Mouse (Mus musculus) stomach, embryonic 16.5 days (tissue): ENCODE measurements around the gene Mtcp1. TPM values are rescaled to one million over a fixed set of nuclear protein-coding genes. Genes with fewer than 3 reads are reported as not detected.

Experiments used
- ATAC-seq: fragments of 200-750 bp; cut with Nextera tagmentation; 2 replicates; pipeline ENCODE4 v1.8.0; 2017; ENCODE audit warnings: moderate number of reproducible peaks, moderate TSS enrichment; ENCODE audit not compliant: insufficient read depth, low FRiP score
- H3K27ac ChIP-seq: fragments of 300-500 bp; sonication (generic); 2 replicates; pipeline ENCODE4 v1.5.1; 2014; ENCODE audit warnings: low read length
- H3K27me3 ChIP-seq: fragments of 300-500 bp; sonication (generic); 2 replicates; pipeline ENCODE4 v1.6.1; 2014; ENCODE audit warnings: low read length, control low read depth, mixed read lengths; ENCODE audit not compliant: control insufficient read depth, insufficient read depth
- H3K36me3 ChIP-seq: fragments of 300-500 bp; sonication (generic); 2 replicates; pipeline ENCODE4 v1.6.1; 2014; ENCODE audit warnings: low read length; ENCODE audit not compliant: control insufficient read depth, insufficient read depth
- H3K4me1 ChIP-seq: fragments of 300-500 bp; sonication (generic); 2 replicates; pipeline ENCODE4 v1.6.1; 2014; ENCODE audit warnings: low read length, control low read depth, mixed read lengths; ENCODE audit not compliant: control insufficient read depth, insufficient read depth
- H3K4me2 ChIP-seq: fragments of 300-500 bp; sonication (generic); 2 replicates; pipeline ENCODE4 v1.6.1; 2014; ENCODE audit warnings: low read depth, low read length, mixed read lengths
- H3K4me3 ChIP-seq: fragments of 300-500 bp; sonication (generic); replicated peaks from 2 replicates; pipeline ENCODE4 v1.5.1; 2014; ENCODE audit warnings: mild to moderate bottlenecking, low read length
- H3K9ac ChIP-seq: fragments of 300-500 bp; sonication (generic); 2 replicates; pipeline ENCODE4 v1.6.1; 2014; ENCODE audit warnings: low read length
- H3K9me3 ChIP-seq: fragments of 300-500 bp; sonication (generic); replicated peaks from 2 replicates; pipeline ENCODE4 v1.6.1; 2016; ENCODE audit warnings: low read length, control low read depth; ENCODE audit not compliant: control insufficient read depth
- WGBS: fragments of 180-500 bp; shearing (Covaris S2); extraction: QIAGEN DNeasy Blood & Tissue Kit; methylation state at CpG from one replicate; pipeline ENCODE4 v1.1.7; 2014; 5-methylcytosine and 5-hydroxymethylcytosine counted together
- polyA plus RNA-seq: library from polyadenylated mRNA; unstranded; fragments of >200 nt; fragmentation: Nextera tagmentation; extraction: Ambion mirVana; gene quantifications from 2 replicates; pipeline ENCODE4 v1.2.1, GENCODE M21; 2015

The Mtcp1 gene
- polyA plus RNA-seq, result 10.9 and 11.0 TPM in 2 replicates

- H3K4me2 ChIP-seq, result peak within 1 kb of the TSS; percentile 57
- no peaks in the 10 kb centered on the region for H3K27me3 ChIP-seq
- peak within 1 kb of the TSS; percentile 58 for H3K4me3 ChIP-seq
- 12% methylated on average over 52 of the region's 52 CpGs for WGBS
- peak; percentile 100 for ATAC-seq
- no peaks in the 10 kb centered on the region for H3K9me3 ChIP-seq
- peak within 1 kb of the TSS; percentile 84 for H3K27ac ChIP-seq
- H3K36me3 ChIP-seq, result no peaks in the 10 kb centered on the region
- peak within 1 kb of the TSS; percentile 74 for H3K9ac ChIP-seq
- H3K4me1 ChIP-seq, result no peaks in the 10 kb centered on the region
Measured at GRCm38 (mm10) chrX:75415936-75416785, at the start of gene Mtcp1, which contains the start of the genes Cmc4 and Brcc3. Mtcp1 (minus strand) TSS chrX:75416588. Cmc4 (minus strand) TSS chrX:75416584. Brcc3 (plus strand) TSS chrX:75416628.

GRCm38 (mm10) chrX:75454597-75454996, 38.2 kb upstream of the Mtcp1 start:
- WGBS, result 81% methylated on average over 1 of the region's 1 CpGs
- no peak overlapping the region for H3K9ac ChIP-seq
- no peaks in the 10 kb centered on the region for H3K9me3 ChIP-seq
- H3K36me3 ChIP-seq, result 0 out of 2 replicates have a peak, but pooled peaks cover 4% of the 10 kb centered on the region
- no peaks in the 10 kb centered on the region for H3K27me3 ChIP-seq
- H3K4me3 ChIP-seq, result no peak overlapping the region
- ATAC-seq, result no peak
- H3K4me1 ChIP-seq, result no peaks in the 10 kb centered on the region
- no peak overlapping the region for H3K4me2 ChIP-seq
- no peak overlapping the region for H3K27ac ChIP-seq

- H3K9ac ChIP-seq, result no peak overlapping the region
- H3K4me3 ChIP-seq, result no peak overlapping the region
- no peak overlapping the region for H3K27ac ChIP-seq
- H3K9me3 ChIP-seq, result no peaks in the 10 kb centered on the region
- WGBS, result 90% methylated on average over 1 of the region's 1 CpGs
- no peaks in the 10 kb centered on the region for H3K4me1 ChIP-seq
- no peak overlapping the region for H3K4me2 ChIP-seq
- H3K27me3 ChIP-seq, result no peaks in the 10 kb centered on the region
- no peak for ATAC-seq
- H3K36me3 ChIP-seq, result no peaks in the 10 kb centered on the region
Measured at GRCm38 (mm10) chrX:75409711-75410110, 6.7 kb downstream of the Mtcp1 start.

DNA sequence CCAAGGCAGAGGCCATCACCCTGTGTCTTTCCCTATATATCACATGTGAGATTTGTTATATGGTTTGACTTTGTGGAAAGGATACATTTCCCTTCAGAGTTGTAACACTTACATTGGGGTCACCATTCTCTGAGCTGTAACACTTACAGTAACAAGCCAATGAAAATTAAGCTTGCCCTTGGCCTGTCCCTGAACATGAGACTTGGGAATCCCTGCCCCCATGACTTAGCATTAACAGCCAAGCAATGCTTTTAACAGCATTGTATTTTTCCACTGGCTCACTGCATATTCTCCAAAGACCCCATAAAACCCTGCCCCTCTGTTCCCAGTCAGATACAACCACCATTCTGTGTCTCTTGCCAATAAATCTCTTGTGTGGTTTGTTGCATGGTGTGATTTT, 13.0 kb downstream of the Mtcp1 start:
- Histone ChIP-seq H3K4me2 (no peak overlapping the region), H3K4me3 (no peak overlapping the region), H3K27ac (no peak overlapping the region), H3K9ac (no peak overlapping the region), H3K9me3 (no peaks in the 10 kb centered on the region), H3K27me3 (no peaks in the 10 kb centered on the region), H3K36me3 (no peaks in the 10 kb centered on the region), H3K4me1 (no peaks in the 10 kb centered on the region)
- ATAC-seq, result no peak

GRCm38 (mm10) chrX:75402668-75403067, 13.7 kb downstream of the Mtcp1 start:
- 69% methylated on average over 2 of the region's 2 CpGs for WGBS
- no peak for ATAC-seq
- no peaks in the 10 kb centered on the region for H3K4me1 ChIP-seq
- H3K4me3 ChIP-seq, result no peak overlapping the region
- H3K27me3 ChIP-seq, result no peaks in the 10 kb centered on the region
- no peaks in the 10 kb centered on the region for H3K9me3 ChIP-seq
- no peak overlapping the region for H3K9ac ChIP-seq
- H3K4me2 ChIP-seq, result no peak overlapping the region
- no peak overlapping the region for H3K27ac ChIP-seq
- no peaks in the 10 kb centered on the region for H3K36me3 ChIP-seq

DNA sequence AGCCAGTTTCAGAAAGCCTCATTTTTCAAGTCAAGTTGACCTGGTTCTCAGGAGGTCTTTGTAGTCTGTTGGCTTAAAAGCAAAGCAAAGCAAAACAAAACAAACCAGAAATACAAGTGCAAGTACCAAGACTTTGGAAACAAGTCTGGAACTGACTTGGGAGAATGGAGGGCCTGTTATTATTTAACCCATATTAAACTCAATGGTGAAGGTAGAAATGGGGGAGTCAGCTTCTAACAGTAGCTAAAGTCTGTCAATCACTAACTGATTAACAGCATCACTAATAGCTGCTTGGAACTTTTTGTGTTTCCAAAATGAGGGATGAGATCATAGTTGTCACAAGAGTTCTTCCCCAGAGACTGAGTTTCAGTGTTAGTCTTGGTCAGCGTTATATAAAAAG, 16.9 kb downstream of the Mtcp1 start:
- Histone ChIP-seq H3K4me3 (no peak overlapping the region), H3K27me3 (no peaks in the 10 kb centered on the region), H3K9ac (no peak overlapping the region), H3K4me1 (no peaks in the 10 kb centered on the region), H3K27ac (no peak overlapping the region), H3K9me3 (no peaks in the 10 kb centered on the region), H3K36me3 (no peaks in the 10 kb centered on the region), H3K4me2 (no peak overlapping the region)
- WGBS, result 79% methylated on average over 1 of the region's 1 CpGs
- ATAC-seq, result no peak

GRCm38 (mm10) chrX:75382195-75382771, 34.1 kb downstream of the Mtcp1 start, which contains the start of the genes Fundc2 and F8:
Fundc2 (plus strand) TSS chrX:75382399.
F8 (minus strand) TSS chrX:75382615.
- WGBS, result 12% methylated on average over 23 of the region's 25 CpGs
- H3K4me1 ChIP-seq, result no peaks in the 10 kb centered on the region
- H3K4me2 ChIP-seq, result peak within 1 kb of the TSS; percentile 49
- peak within 1 kb of the TSS; percentile 56 for H3K4me3 ChIP-seq
- H3K9me3 ChIP-seq, result no peaks in the 10 kb centered on the region
- ATAC-seq, result peak; percentile 97
- H3K9ac ChIP-seq, result peak within 1 kb of the TSS; percentile 72
- no peaks in the 10 kb centered on the region for H3K36me3 ChIP-seq
- peak within 1 kb of the TSS; percentile 79 for H3K27ac ChIP-seq
- H3K27me3 ChIP-seq, result no peaks in the 10 kb centered on the region

DNA sequence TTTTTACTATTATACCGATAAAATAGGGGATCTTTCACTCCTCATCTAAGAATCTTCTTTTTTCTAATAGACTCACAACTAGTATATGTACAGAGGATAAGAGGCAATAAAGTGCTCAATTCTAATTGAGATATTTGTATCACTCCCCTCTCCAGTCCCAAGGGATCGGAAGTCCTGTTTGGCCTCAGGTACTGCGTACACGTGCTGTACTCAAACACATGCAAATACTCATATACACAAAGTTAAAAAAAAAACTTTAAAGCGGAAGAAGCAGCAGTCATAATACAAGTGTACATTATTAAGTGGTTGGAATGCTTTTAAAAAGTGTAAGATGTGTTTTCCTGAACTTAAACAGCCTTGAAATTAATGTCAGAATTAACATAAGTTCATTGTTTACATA, 34.7 kb downstream of the Mtcp1 start:
- no peak for ATAC-seq
- Histone ChIP-seq H3K27me3 (no peaks in the 10 kb centered on the region), H3K4me3 (peak overlapping the region; percentile 56), H3K4me2 (peak overlapping the region; percentile 49), H3K9me3 (no peaks in the 10 kb centered on the region), H3K9ac (no peak overlapping the region), H3K4me1 (no peaks in the 10 kb centered on the region), H3K36me3 (no peaks in the 10 kb centered on the region), H3K27ac (no peak overlapping the region)
- 63% methylated on average over 5 of the region's 5 CpGs for WGBS

GRCm38 (mm10) chrX:75381176-75381575, 35.2 kb downstream of the Mtcp1 start:
- no peaks in the 10 kb centered on the region for H3K9me3 ChIP-seq
- no peaks in the 10 kb centered on the region for H3K36me3 ChIP-seq
- ATAC-seq, result no peak
- no peak overlapping the region for H3K9ac ChIP-seq
- no peak overlapping the region for H3K27ac ChIP-seq
- no peaks in the 10 kb centered on the region for H3K4me1 ChIP-seq
- H3K27me3 ChIP-seq, result no peaks in the 10 kb centered on the region
- H3K4me3 ChIP-seq, result no peak overlapping the region
- WGBS, result 82% methylated on average over 1 of the region's 1 CpGs
- H3K4me2 ChIP-seq, result no peak overlapping the region
